Mouse (Mus musculus): ENCODE measurements around the gene Coro2b. TPM values are rescaled to one million over a fixed set of nuclear protein-coding genes. Genes with fewer than 3 reads are reported as not detected.

Gene Coro2b
- total RNA-seq, 2 experiments from 2014 or later, result 0.38 TPM; not detected in 1

DNA sequence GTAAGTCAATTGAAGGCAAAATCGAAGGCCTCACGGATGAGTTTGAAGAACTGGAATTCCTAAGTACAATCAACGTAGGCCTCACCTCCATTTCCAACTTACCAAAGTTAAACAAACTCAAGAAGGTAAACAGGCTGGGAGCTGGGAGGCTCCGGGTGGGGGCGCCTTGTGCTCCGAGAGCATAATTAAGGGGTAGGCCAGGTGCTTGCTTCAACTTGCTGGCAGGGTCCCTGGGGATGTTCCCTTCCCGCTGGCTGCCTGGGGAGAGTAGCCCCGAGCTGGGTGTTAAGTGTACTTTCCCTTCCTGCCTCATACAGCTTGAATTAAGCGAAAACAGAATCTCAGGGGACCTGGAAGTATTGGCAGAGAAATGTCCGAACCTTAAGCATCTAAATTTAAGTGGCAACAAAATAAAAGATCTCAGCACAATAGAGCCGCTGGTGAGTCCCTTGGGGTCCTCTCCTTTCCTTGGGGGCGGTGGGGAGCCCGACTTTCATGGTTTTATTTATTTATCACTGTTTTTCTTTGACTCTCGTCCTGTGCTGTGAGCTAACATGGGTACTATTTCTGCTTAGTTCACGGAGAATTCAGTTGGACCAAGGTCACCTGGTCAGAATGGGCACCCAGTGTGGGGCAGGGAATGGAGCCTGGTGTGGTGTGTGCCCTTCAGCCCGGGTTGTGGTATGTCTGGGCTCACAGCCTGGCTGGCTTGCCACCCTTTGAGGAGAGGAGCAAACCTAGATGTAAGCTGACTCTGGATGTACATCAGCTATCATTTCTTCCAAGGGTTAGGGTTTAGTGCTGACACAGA, 164.9 kb downstream of the Coro2b start:
- no peak for ATAC-seq (replicated peaks; ENCODE audit: low FRiP score, poor library complexity, severe bottlenecking)

DNA sequence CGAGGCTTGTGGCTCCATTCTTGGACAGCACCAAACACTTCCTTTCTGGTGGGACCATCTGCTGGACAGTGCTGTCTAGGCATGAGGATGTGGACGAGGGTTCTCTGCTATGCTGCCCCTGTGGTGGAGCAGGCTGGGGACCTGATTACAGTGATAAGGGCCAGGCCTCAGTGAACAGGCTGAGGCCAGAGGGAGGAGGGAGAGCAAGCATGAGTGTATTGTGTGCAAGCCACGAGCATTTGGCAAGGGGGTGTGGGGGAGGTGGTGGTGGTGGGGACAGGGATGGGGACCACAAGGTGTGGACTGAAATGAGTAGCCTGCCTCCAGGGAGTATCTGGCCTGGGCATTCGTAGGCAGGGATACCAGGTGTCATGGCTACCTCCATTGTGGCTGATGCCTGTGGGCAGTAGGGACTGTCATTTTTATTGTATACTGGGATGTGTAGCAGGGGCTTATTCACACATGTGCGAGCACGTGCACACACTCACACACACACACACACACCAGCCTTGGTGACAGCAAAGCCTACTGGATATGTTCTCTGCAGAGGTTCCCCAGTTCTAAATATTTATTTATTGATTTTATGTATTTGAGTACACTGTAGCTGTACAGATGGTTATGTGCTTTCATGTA, 166.1 kb downstream of the Coro2b start:
- ATAC-seq (replicated peaks; ENCODE audit: low FRiP score, poor library complexity, severe bottlenecking), result no peak

DNA sequence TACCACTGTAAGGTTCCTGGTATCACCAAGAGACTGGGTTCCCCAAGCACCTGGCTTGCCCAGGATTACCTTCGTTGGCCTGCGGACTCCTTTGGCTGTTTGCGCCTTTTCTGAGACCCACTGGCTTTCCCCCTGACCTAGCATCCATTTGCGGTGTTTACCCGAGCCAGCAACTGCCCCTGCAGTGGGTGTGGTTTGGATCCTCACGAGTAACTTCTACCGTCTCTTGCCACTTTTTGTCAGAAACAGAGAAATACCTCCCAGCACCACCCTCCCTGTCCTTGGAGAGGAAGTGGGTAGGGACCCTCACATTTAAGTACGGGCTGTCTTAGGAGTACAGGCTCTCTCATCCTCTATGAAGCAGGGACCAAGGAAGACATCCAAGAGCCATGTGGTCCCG, 166.7 kb downstream of the Coro2b start:
- ATAC-seq (replicated peaks; ENCODE audit: low FRiP score, poor library complexity, severe bottlenecking), result no peak

Other genes starting within 250 kb of the Coro2b start
- gene Anp32a, start 195.8 kb downstream of the Coro2b start, total RNA-seq (2015; ENCODE audit: low replicate concordance), result 71.1 and 137 TPM in 2 replicates
- gene Anp32a, start 195.8 kb downstream of the Coro2b start, total RNA-seq (2017; ENCODE audit: low replicate concordance), result 126 and 136 TPM in 2 replicates
- gene Itga11, start 140.8 kb upstream of the Coro2b start, total RNA-seq (2015; ENCODE audit: low replicate concordance), result not detected in 2 replicates
- gene Itga11, start 140.8 kb upstream of the Coro2b start, total RNA-seq (2017; ENCODE audit: low replicate concordance), result not detected in 2 replicates

Data from erythroblast, adult 5-6 weeks (primary cell).